Mouse (Mus musculus): Measurements from ENCODE around the gene Myo1b. TPM values are rescaled to one million over a fixed set of nuclear protein-coding genes. Genes with fewer than 3 reads are reported as not detected.

Gene Myo1b
- total RNA-seq, 4 experiments from 2014 or later, result 20.4 to 24.5 (median 20.7) TPM

DNA sequence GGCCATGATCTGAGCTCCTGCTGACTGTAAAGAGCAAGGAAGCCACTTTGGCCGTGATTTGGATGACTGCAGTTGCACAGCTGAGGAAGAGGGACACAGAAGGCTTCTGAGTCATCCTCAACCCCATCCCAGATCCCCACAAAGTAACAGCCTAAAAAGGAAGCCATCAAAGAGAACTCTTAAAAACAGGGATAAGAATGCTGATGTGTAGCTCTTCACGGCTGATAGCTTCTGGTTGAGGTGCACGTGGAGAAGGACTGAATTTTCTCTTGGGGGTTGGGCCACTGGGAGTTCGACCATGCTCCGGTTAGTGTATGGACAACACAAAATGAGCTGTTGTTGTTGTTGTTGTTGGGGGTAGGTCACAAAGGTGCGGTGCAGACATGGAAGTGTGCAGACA lies 181.2 kb downstream of the Myo1b start:
- no peak for DNase-seq (ENCODE audit: low spot score)

DNA sequence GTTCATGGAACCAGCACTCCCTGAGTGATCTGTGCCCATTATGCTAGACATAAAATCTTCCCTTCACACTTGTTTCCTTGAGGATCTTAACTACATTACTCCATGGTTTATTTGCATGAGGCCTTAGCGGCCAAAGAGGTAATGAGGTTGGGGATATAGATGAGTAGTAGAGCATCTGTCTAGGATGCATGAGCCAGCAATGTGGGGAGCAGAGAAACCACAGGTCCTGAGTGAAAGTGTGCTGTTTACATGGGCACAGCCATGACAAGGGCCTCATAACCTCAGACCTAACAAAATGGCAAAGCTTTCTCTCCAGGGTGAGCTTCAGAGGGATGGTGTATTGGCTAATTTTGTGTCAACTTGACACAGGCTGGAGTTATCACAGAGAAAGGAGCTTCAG lies 186.5 kb downstream of the Myo1b start:
- DNase-seq (ENCODE audit: low spot score), result no peak

DNA sequence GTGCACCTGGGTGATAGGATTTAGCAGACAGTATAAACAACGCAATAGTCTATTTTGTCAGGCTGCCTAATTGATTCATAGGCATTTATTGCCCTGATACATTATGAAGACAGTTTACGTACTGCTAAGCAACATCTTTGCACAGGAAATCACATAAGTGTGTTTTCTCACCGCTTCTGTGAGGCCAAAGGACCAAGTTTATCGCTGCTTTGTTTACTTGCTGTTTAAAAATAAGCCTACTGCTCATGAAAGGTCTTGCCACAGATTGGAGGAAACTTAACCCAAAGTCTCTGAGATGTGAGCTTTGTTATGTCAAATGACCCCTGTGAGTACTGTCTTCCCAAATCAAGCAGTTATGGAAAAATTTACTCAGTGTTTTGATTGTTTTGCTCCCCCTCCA lies 187.1 kb downstream of the Myo1b start:
- no peak for DNase-seq (ENCODE audit: low spot score)

- DNase-seq (ENCODE audit: low spot score), result no peak
These were observed 195.8 kb downstream of the Myo1b start for GRCm38 (mm10) chr1:51719897-51720673.

GRCm38 (mm10) chr1:51710831-51711230 lies 205.0 kb downstream of the Myo1b start:
- no peak for DNase-seq (ENCODE audit: low spot score)

- DNase-seq (ENCODE audit: low spot score), result no peak
These were observed 209.8 kb downstream of the Myo1b start for GRCm38 (mm10) chr1:51706106-51706505.

DNA sequence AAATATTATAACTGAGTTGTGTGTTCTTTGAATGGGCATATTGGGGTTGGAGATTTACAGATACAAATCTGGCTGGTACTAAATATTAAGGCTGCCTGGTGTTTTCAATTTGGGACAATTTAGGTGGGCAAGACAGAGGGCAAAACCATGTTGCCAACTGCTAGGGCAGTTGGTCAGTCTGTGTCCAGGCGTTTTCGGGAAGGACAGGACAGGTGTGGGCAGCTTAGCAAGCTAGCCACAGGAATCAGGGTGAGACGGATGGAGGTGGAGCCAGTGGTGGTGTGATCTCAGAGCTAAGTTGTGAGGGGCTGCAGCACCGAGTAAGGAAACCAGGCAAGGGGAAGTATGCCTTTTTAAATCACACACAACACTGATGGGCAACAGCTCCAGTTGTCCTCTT lies 211.3 kb downstream of the Myo1b start:
- no peak for DNase-seq (ENCODE audit: low spot score)

Other genes starting within 250 kb of the Myo1b start
- gene Stat4, start 71.1 kb upstream of the Myo1b start, total RNA-seq (2022), result under 1 TPM in 2 of 4 experiments, not detected in 2; 0.28 to 0.35 TPM
- gene Stat1, start 203.4 kb upstream of the Myo1b start, total RNA-seq (2022), result 10 to 100 TPM; 26.0 to 33.9 (median 26.9) TPM